Mouse (Mus musculus) lung, postnatal 0 days (tissue): ENCODE data around the gene Gpr182. TPM values are rescaled to one million over a fixed set of nuclear protein-coding genes. Genes with fewer than 3 reads are reported as not detected.

Source experiments
- ATAC-seq: fragments of 200-750 bp; cut with Nextera tagmentation; 2 replicates; pipeline ENCODE4 v1.8.0; 2017; ENCODE audit warnings: moderate library complexity
- DNase-seq: peaks from one replicate; pipeline ENCODE4 v3.0.0-alpha.2; 2016; ENCODE audit warnings: low spot score
- H3K27ac ChIP-seq: fragments of 300-500 bp; sonication (generic); 2 replicates; pipeline ENCODE4 v1.5.1; 2014; ENCODE audit warnings: antibody characterized with exemption, mild to moderate bottlenecking, low read length, mixed read lengths
- H3K27me3 ChIP-seq: fragments of 300-500 bp; sonication (generic); replicated peaks from 2 replicates; pipeline ENCODE4 v1.6.1; 2014; ENCODE audit warnings: low read length, mixed read lengths; ENCODE audit not compliant: insufficient read depth
- H3K36me3 ChIP-seq: fragments of 300-500 bp; sonication (generic); 2 replicates; pipeline ENCODE4 v1.6.1; 2014; ENCODE audit warnings: low read length, mixed read lengths; ENCODE audit not compliant: insufficient read depth
- H3K4me1 ChIP-seq: fragments of 300-500 bp; sonication (generic); 2 replicates; pipeline ENCODE4 v1.6.1; 2014; ENCODE audit warnings: antibody characterized with exemption, low read depth, low read length, mixed read lengths; ENCODE audit not compliant: insufficient read depth
- H3K4me2 ChIP-seq: fragments of 300-500 bp; sonication (generic); replicated peaks from 2 replicates; pipeline ENCODE4 v1.6.1; 2014; ENCODE audit warnings: low read depth, mild to moderate bottlenecking, low read length, moderate library complexity, mixed read lengths
- H3K4me3 ChIP-seq: fragments of 300-500 bp; sonication (generic); 2 replicates; pipeline ENCODE4 v1.5.1; 2014; ENCODE audit warnings: low read depth, low read length
- H3K9ac ChIP-seq: fragments of 300-500 bp; sonication (generic); replicated peaks from 2 replicates; pipeline ENCODE4 v1.6.1; 2014; ENCODE audit warnings: low read depth, mild to moderate bottlenecking
- H3K9me3 ChIP-seq: fragments of 300-500 bp; sonication (generic); 2 replicates; pipeline ENCODE4 v1.6.1; 2016; ENCODE audit warnings: low read length, mixed read lengths
- CTCF ChIP-seq: IDR thresholded peaks from 2 replicates; pipeline ENCODE4 v1.5.1; 2016; ENCODE audit warnings: antibody characterized with exemption, mild to moderate bottlenecking
- EP300 ChIP-seq: IDR thresholded peaks from 2 replicates; pipeline ENCODE4 v1.6.1; 2016; ENCODE audit warnings: antibody characterized with exemption, mild to moderate bottlenecking, control low read depth
- WGBS: fragments of 180-500 bp; shearing (Covaris S2); extraction: QIAGEN DNeasy Blood & Tissue Kit; methylation state at CpG from one replicate; pipeline ENCODE4 v1.1.7; 2014; 5-methylcytosine and 5-hydroxymethylcytosine counted together
- polyA plus RNA-seq: library from polyadenylated mRNA; unstranded; fragments of >200 nt; fragmentation: Nextera tagmentation; extraction: Ambion mirVana; gene quantifications from 2 replicates; pipeline ENCODE4 v1.2.1, GENCODE M21; 2015

Gene Gpr182
- polyA plus RNA-seq, 1 experiment from 2014 or later, result 23.2 TPM

DNA sequence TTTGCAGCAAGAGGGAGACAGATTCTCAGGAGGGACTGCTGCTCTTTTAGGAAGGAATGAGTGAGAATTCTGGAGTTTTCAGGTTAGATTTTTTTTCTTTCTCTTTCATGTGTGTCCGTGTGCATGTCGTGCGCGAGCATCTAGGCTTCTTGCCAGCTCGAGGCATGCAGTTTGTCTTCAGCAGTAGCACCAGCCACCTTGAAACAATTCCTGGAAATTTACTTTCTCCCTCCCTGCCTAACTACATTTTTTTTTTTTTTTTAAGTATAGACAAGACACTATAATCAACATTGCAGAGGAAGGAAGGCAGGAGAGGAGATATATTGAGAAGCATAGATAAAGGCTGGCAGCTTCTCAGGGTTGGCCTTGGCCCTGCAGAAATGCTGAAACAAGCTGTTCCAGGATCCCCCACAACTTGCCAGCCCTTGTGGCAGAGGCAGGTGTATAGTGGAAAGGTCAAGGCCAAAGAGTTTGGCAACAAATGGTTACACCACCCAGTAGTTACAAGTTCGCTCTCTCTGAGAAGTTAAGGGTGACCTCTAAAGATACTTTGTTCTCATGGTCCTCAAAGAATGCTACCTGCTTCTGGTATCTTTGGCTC, 3.1 kb upstream of the Gpr182 start:
- H3K27me3 ChIP-seq, result no peaks in the 10 kb centered on the region
- TF ChIP-seq EP300 (peak; percentile 81), CTCF (no peak)
- H3K9me3 ChIP-seq, result no peaks in the 10 kb centered on the region
- no peak overlapping the region for H3K27ac ChIP-seq
- no peak overlapping the region for H3K9ac ChIP-seq
- H3K4me1 ChIP-seq, result peaks cover 6% of the 10 kb centered on the region; the same call in 1 of the 2 replicates
- H3K36me3 ChIP-seq, result no peaks in the 10 kb centered on the region
- no peak overlapping the region for H3K4me3 ChIP-seq
- peak; percentile 22; the same call in 1 of the 2 replicates for ATAC-seq
- no peak overlapping the region for H3K4me2 ChIP-seq
- 53% methylated on average over 6 of the region's 6 CpGs for WGBS
- DNase-seq, result peak; percentile 52

DNA sequence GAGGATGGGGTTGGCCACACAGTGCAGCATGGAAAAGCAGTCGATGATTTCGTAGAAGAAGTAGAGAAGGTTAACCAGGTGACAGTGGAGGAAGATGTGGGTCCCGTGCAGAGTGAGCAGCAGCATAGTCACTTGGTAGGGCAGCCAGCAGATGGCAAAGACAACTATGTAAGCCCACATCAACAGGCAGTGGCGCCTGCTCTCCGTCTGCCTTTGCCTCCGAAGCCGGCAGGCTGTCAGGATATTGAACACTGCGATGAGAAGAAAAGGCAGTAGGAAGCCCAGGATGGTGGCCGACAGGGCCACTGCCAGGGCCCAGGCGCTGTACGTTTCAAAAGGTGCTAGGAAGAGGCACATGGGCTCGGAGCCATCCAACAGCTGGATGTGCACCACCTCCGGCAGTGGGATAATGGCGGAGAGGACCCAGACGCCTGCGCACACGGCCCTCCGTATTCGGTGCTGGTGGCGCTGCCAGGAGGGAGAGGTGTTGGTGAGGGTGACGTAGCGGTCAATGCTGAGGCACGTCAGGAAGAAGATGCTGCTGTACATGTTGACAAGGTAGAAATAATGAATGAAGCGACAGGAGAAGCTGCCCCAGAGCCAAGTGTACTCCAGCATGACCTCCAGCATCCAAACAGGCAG, 1.3 kb downstream of the Gpr182 start:
- ATAC-seq (no peak), DNase-seq (no peak)
- Histone ChIP-seq H3K36me3 (0 out of 2 replicates have a peak, but pooled peaks cover 16% of the 10 kb centered on the region), H3K27me3 (no peaks in the 10 kb centered on the region), H3K4me1 (peaks cover 3% of the 10 kb centered on the region; the same call in 1 of the 2 replicates), H3K4me3 (peak overlapping the region; percentile 15), H3K27ac (peak overlapping the region; percentile 35; the same call in 1 of the 2 replicates), H3K4me2 (peak overlapping the region; percentile 48), H3K9ac (no peak overlapping the region), H3K9me3 (no peaks in the 10 kb centered on the region)
- TF ChIP-seq CTCF (no peak), EP300 (no peak)
- 53% methylated on average over 24 of the region's 24 CpGs for WGBS

GRCm38 (mm10) chr10:127748847-127749612, 2.5 kb downstream of the Gpr182 start:
- H3K4me2 ChIP-seq, result peak overlapping the region; percentile 48
- peaks cover 3% of the 10 kb centered on the region; the same call in 1 of the 2 replicates for H3K4me1 ChIP-seq
- peak overlapping the region; percentile 43; the same call in 1 of the 2 replicates for H3K27ac ChIP-seq
- no peaks in the 10 kb centered on the region for H3K9me3 ChIP-seq
- no peak overlapping the region for H3K9ac ChIP-seq
- no peaks in the 10 kb centered on the region for H3K27me3 ChIP-seq
- 8% methylated on average over 7 of the region's 8 CpGs for WGBS
- ATAC-seq, result peak; percentile 79
- TF ChIP-seq EP300 (peak; percentile 78), CTCF (no peak)
- H3K36me3 ChIP-seq, result peaks cover 20% of the 10 kb centered on the region; the same call in 1 of the 2 replicates
- peak; percentile 63 for DNase-seq
- peak overlapping the region; percentile 15; the same call in 1 of the 2 replicates for H3K4me3 ChIP-seq

- Histone ChIP-seq H3K9ac (no peak overlapping the region), H3K27ac (no peak overlapping the region; the same call in 1 of the 2 replicates), H3K36me3 (peaks cover 37% of the 10 kb centered on the region; the same call in 1 of the 2 replicates), H3K4me3 (no peak overlapping the region), H3K4me1 (peaks cover 3% of the 10 kb centered on the region; the same call in 1 of the 2 replicates), H3K4me2 (no peak overlapping the region), H3K9me3 (no peaks in the 10 kb centered on the region), H3K27me3 (no peaks in the 10 kb centered on the region)
- no peak for TF ChIP-seq CTCF
- no peak for TF ChIP-seq EP300
- WGBS, result 90% methylated on average over 8 of the region's 8 CpGs
- ATAC-seq (no peak), DNase-seq (no peak)
Observed at GRCm38 (mm10) chr10:127747254-127747653, 4.3 kb downstream of the Gpr182 start.

- DNase-seq (no peak), ATAC-seq (no peak)
- Histone ChIP-seq H3K4me2 (no peak overlapping the region), H3K27me3 (no peaks in the 10 kb centered on the region), H3K4me3 (no peak overlapping the region), H3K27ac (no peak overlapping the region), H3K9me3 (no peaks in the 10 kb centered on the region), H3K9ac (no peak overlapping the region), H3K36me3 (peaks cover 43% of the 10 kb centered on the region; the same call in 1 of the 2 replicates), H3K4me1 (peaks cover 3% of the 10 kb centered on the region; the same call in 1 of the 2 replicates)
- no peak for TF ChIP-seq EP300
- no peak for TF ChIP-seq CTCF
- whole genome bisulfite sequencing, result 72% methylated on average over 5 of the region's 5 CpGs
Observed at GRCm38 (mm10) chr10:127745886-127746285, 5.6 kb downstream of the Gpr182 start.

GRCm38 (mm10) chr10:127744661-127745060, 6.9 kb downstream of the Gpr182 start:
- Histone ChIP-seq H3K4me1 (peaks cover 10% of the 10 kb centered on the region; the same call in 1 of the 2 replicates), H3K9me3 (no peaks in the 10 kb centered on the region), H3K36me3 (peaks cover 43% of the 10 kb centered on the region; the same call in 1 of the 2 replicates), H3K27me3 (no peaks in the 10 kb centered on the region), H3K4me3 (no peak overlapping the region), H3K27ac (no peak overlapping the region), H3K9ac (no peak overlapping the region), H3K4me2 (no peak overlapping the region)
- peak; percentile 57 for DNase-seq
- no peak for TF ChIP-seq EP300
- peak; percentile 70 for TF ChIP-seq CTCF
- WGBS, result 68% methylated on average over 5 of the region's 5 CpGs
- peak; percentile 31; the same call in 1 of the 2 replicates for ATAC-seq
